Mouse (Mus musculus) stomach, postnatal 0 days (tissue): Measurements from ENCODE around the gene Wdr92.

Source experiments
- CTCF ChIP-seq: IDR thresholded peaks from 2 replicates; pipeline ENCODE4 v1.5.1; 2016; ENCODE audit warnings: antibody characterized with exemption, low read depth, mild to moderate bottlenecking, moderate library complexity
- EP300 ChIP-seq: optimal IDR thresholded peaks from 2 replicates; pipeline ENCODE3; 2016; ENCODE audit warnings: antibody characterized with exemption

- TF ChIP-seq CTCF (no peak), EP300 (no peak)
Measured at GRCm38 (mm10) chr11:17199170-17199569, 17.3 kb downstream of the Wdr92 start.
